Mouse (Mus musculus) right cerebral cortex, postnatal 10 days (tissue): ENCODE measurements around the gene Sh2b1.

ENCODE experiments used
- DNase-seq, 2 experiments: peaks; one replicate each; pipeline ENCODE4 v3.0.0; 2021; ENCODE audit warnings: low spot score in 2 of 2

The Sh2b1 gene

DNA sequence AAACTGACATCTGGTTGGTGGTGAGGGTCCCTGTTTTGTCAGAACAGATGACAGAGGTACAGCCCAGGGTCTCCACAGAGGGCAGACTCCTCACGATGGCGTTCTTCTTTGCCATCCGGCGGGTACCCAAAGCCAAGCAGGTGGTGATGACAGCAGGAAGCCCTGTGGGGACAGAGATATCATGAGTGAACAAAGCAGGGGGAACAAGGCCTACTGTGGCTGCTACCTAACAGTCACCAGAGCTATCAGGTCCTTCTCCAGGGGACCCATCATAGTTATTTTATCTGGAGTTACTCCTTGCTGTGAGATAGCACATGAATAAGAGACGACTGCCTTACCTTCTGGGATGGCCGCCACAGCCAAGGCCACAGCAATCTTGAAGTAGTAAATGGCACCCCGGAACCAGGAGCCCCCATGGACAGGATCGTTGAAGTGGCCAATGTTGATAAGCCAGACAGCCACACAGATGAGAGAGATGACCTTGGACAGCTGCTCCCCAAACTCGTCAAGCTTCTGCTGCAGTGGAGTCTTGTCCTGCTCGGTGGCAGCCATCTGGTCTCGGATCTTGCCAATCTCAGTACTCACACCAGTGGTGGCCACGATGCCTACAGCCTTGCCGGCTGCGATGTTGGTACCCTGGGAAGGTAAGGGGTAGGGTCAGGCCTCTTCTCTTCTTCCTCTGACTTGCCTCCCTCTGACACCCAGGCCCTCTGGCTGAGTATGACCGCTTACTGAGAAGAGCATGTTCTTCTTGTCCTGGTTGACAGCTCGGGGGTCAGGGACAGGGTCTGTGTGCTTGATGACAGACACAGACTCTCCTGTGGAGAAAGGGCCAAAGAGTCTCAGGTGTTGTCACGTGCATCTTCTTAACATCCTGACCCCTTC lies 18.6 kb downstream of the Sh2b1 start:
- DNase-seq: no peak

GRCm38 (mm10) chr7:126455242-126455641 lies 20.0 kb downstream of the Sh2b1 start:
- DNase-seq: no peak

DNA sequence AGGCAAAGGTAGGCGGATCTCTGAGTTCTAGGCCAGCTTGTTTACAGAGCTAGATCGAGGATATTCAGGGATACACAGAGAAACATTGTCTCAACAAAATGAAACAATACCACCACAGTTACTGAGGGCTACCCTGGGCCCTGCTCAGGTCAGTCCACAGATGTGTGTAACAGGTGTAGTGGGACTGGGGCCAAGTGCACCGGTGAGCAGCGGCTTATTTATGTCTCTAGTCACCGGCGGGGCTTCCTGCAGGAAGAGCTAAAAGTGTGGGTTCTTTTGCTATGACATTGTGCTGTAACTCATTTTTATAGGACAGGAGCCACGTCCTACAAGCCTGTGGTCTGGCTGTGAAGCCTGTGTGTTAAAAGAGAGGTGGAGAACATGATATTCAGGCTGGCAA lies 21.4 kb downstream of the Sh2b1 start:
- no peak for DNase-seq

DNA sequence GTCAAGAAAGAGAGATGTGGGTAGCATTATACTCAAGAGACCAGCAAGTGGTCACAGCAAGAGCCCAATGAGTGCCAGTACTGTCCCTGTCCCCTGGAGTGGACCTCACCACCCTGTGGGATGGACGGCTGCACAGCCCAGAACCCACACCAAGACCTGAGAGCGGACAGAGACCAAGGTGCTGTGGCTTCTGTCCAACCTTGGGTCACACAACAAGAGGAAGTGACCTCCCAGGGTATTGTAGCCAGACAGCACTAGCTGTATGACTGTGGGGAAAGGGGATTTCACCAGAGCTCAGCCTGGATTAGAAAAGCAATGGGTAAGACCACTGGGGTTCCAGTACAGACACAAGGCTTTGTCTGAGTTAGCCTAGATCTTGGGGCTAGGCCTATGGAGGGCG lies 23.0 kb downstream of the Sh2b1 start:
- DNase-seq: no peak

GRCm38 (mm10) chr7:126450641-126451040 lies 24.6 kb downstream of the Sh2b1 start:
- no peak for DNase-seq

- DNase-seq: no peak
Observed at GRCm38 (mm10) chr7:126449991-126450390, 25.2 kb downstream of the Sh2b1 start.

DNA sequence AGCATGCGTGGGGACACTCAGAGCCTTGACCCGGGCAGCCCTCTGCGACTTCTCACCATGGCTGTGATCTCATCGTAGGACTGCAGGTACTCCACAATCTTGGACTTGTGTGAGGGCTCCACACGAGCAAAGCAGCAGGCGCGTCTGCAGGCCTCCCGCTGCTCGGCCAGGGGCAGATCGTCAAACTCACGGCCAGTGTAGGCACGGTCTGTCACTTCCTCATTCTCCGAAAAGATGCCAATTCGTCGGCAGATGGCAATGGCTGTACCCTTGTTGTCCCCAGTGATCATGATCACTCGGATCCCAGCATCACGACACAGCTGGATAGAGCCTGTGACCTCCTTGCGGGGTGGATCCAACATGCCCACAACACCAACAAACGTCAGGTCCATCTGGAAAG lies 26.7 kb downstream of the Sh2b1 start:
- DNase-seq: no peak

DNA sequence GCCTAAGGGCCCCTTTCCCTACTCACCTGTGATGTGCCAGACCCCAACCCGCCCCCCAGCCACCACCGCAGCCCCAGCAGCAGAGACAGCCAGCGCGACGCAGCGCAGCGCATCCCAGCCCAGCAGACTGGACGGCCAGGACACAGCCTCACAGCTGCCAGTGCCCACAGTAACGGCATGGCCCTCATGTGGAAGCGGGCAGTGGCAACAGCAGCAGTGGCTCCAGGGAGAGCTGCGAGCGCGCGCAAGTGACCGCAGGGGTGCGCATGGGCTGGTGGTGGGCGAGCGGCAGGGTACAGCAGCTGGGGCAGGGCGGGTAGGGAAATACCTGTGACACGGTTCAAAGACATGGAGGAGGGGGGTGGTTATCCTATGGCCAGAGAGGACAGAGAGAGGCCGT lies 29.0 kb downstream of the Sh2b1 start:
- DNase-seq: no peak

GRCm38 (mm10) chr7:126445104-126445815 lies 30.0 kb downstream of the Sh2b1 start:
- DNase-seq: no peak

- no peak for DNase-seq
Observed at GRCm38 (mm10) chr7:126444536-126444935, 30.7 kb downstream of the Sh2b1 start.

DNA sequence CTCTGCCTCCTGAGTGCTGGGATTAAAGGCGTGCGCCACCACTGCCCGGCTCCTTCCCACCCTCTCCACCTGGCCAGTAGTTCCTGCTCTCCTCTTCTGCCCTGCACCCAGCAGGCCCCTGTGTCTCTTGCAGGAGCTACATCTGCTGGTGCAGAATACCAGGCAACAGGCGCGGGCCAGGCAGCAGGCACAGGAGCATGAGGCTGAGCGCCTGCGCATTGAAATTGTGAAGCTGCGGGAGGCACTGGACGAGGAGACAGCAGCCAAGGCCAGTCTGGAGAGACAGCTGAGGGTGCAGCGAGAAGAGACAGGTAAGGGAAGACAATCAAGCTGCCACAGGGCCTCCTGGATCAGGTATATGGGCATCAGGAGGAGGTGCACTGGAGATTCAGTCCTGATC lies 31.2 kb downstream of the Sh2b1 start:
- no peak for DNase-seq

GRCm38 (mm10) chr7:126440134-126440533 lies 35.1 kb downstream of the Sh2b1 start:
- DNase-seq: no peak

GRCm38 (mm10) chr7:126436851-126437250 lies 38.4 kb downstream of the Sh2b1 start:
- DNase-seq: peak in 1 of 2 experiments; percentile 38

DNA sequence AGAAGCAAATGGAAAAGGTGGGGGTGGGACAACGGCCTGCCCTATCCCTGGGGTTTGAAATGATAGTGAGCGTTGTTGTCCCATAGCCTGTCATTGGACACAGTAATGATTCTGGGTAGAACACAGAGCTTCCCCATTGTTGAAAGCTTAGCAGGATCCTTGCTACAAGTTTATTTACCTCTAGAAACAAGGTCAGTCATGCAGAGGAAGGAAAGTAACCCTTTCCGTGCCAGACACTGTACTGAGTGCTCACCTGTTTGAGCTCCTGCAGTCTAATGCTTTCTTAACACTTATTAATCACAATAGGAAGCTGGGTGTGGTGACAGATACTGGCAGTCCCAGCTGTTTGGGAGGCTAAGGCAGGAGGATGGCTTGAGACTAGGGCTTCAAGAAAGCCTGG lies 39.4 kb downstream of the Sh2b1 start:
- no peak for DNase-seq

DNA sequence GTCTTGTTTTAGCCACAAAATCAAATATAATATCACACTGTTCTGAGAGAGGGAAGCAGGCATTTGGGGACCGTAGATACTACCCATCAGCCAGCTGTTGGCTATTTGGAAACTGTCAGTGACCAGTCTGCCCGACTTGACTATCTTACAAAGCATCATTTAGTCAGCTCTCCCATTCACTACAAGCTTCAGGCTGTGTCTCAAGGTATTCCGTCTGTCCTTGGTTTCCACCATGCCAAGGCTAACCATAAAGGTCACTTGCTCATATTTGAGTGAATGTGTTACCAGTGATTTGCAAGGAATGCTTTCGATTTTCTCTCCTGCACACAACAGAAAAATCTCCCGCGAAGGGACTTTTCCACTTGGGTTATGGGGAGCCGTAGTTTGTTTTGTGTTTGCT lies 40.5 kb downstream of the Sh2b1 start:
- no peak for DNase-seq

DNA sequence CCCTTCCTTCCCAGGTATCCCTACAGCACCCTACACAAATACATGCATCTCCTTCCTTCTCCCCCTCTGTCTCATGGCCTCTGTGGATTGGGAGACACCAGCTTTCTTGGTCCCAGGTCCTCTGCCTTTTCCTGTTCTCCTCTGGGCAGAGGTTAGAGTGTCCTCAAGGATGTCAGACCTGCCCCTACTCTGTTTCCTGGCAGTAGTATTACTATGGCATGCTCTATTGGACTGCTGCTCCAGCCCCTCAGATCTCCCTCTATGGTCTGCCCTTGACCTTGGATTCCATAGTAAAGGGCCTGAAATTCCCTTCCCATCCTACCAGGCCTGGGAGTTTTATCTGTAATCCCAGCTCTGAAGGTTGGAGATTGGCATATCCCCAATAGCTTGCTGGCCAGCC lies 45.1 kb downstream of the Sh2b1 start:
- no peak for DNase-seq

GRCm38 (mm10) chr7:126429503-126429898 lies 45.7 kb downstream of the Sh2b1 start:
- DNase-seq: no peak

DNA sequence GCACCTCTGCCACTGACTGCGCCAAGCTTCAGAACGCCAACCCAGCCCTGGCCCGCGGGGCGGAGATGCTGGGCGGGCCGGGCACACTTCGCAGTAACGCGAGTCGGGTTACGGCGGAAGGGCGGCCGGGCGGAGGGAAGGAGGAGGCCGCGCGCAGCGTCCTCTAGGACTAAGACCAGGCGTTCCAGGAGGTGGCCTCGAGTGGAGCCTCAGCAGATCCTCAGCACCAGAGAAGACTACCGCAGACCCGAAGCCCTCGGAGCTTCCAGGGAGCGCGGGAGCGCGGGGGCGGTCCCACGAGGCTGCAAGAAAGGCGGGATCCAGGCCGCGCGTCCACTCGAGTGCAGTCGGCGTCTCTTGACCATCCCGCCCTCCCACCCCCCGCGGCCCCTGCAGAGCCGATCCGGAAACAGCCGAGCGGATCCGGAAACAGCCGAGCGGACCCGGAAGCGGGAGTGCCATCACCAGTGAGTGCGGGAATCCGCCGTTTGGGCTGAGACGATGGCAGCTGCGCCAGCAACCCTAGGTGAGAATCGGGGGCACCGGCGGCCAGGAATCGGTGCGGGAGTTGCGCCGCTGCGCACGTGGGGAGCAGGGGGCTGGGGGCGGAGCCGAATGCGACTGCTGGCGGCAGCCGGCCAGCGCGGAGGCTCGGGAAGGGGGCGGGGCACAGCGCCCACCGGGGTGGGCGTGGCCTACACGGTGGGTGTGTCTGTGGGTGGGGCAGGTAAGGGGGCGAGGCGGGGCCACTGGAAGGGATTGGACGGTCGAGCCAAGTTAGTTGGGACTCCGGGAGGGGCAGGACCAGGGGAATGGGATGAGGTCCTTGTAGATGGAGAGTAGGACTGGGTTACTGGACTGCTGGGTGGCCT lies 46.4 kb downstream of the Sh2b1 start, which contains the start of gene Rabep2:
Gene Rabep2 (plus strand): TSS at position 129 of the 872 bp plus-strand sequence.
- peak; percentile 93 to 96 for DNase-seq

DNA sequence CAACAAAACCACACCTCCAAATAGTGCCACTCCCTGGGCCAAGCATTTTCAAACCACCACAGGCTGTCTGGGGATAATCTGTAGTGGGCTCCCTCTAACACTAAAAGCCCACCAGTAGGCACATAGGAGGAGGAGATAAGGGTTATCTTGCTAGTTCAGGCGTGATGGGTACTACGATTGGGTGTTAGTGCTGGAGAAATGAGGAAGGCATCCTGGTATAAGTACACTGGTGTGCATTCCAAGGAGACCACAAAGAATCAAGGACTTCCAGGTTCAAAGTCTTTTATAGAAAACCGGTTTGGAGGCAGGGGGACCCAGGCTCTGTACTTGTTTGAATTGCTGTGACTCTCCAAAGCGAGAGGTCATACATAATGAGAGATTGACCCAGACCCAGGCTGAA lies 47.1 kb downstream of the Sh2b1 start:
- no peak for DNase-seq

- DNase-seq: no peak
Observed at GRCm38 (mm10) chr7:126427323-126427860, 47.8 kb downstream of the Sh2b1 start.

GRCm38 (mm10) chr7:126424161-126424560 lies 51.1 kb downstream of the Sh2b1 start:
- no peak for DNase-seq

- DNase-seq: no peak
Observed at GRCm38 (mm10) chr7:126421756-126422155, 53.5 kb downstream of the Sh2b1 start.
